Mouse (Mus musculus) forebrain, embryonic 11.5 days (tissue): ENCODE data around the gene Tm6sf2. TPM values are rescaled to one million over a fixed set of nuclear protein-coding genes. Genes with fewer than 3 reads are reported as not detected.

Source experiments
- ATAC-seq: fragments of 200-750 bp; cut with Nextera tagmentation; replicated peaks from 2 replicates; pipeline ENCODE4 v1.8.0; 2017; ENCODE audit warnings: moderate TSS enrichment; ENCODE audit not compliant: low FRiP score
- DNase-seq: peaks from one replicate; pipeline ENCODE4 v3.0.0-alpha.2; 2017; ENCODE audit warnings: low spot score
- H3K27ac ChIP-seq: fragments of 300-500 bp; sonication (generic); 2 replicates; pipeline ENCODE4 v1.5.1; 2014; ENCODE audit warnings: low read depth, low read length
- H3K27me3 ChIP-seq: fragments of 300-500 bp; sonication (generic); 2 replicates; pipeline ENCODE4 v1.6.1; 2014; ENCODE audit warnings: mild to moderate bottlenecking, low read length, mixed read lengths; ENCODE audit not compliant: control insufficient read depth, insufficient read depth
- H3K36me3 ChIP-seq: fragments of 300-500 bp; sonication (generic); 2 replicates; pipeline ENCODE4 v1.6.1; 2014; ENCODE audit warnings: mild to moderate bottlenecking, low read length, moderate library complexity, mixed read lengths; ENCODE audit not compliant: control insufficient read depth, insufficient read depth
- H3K4me1 ChIP-seq: fragments of 300-500 bp; sonication (generic); replicated peaks from 2 replicates; pipeline ENCODE4 v1.6.1; 2014; ENCODE audit warnings: low read length, mixed read lengths; ENCODE audit not compliant: control insufficient read depth, insufficient read depth
- H3K4me2 ChIP-seq: fragments of 300-500 bp; sonication (generic); 2 replicates; pipeline ENCODE4 v1.6.1; 2014; ENCODE audit warnings: low read depth, mild to moderate bottlenecking, low read length, moderate library complexity, mixed read lengths; ENCODE audit not compliant: severe bottlenecking
- H3K4me3 ChIP-seq: fragments of 300-500 bp; sonication (generic); 2 replicates; pipeline ENCODE4 v1.5.1; 2014; ENCODE audit warnings: low read depth, low read length
- H3K9ac ChIP-seq: fragments of 300-500 bp; sonication (generic); 2 replicates; pipeline ENCODE4 v1.6.1; 2014; ENCODE audit warnings: low read length
- H3K9me3 ChIP-seq: fragments of 300-500 bp; sonication (generic); 2 replicates; pipeline ENCODE4 v1.6.1; 2016; ENCODE audit warnings: low read length, mixed read lengths; ENCODE audit not compliant: control insufficient read depth
- WGBS: fragments of 180-500 bp; shearing (Covaris S2); extraction: QIAGEN DNeasy Blood & Tissue Kit; methylation state at CpG from one replicate; pipeline ENCODE4 v1.1.7; 2014; 5-methylcytosine and 5-hydroxymethylcytosine counted together
- polyA plus RNA-seq: library from polyadenylated mRNA; unstranded; fragments of >200 nt; fragmentation: Nextera tagmentation; extraction: Ambion mirVana; gene quantifications from 2 replicates; pipeline ENCODE4 v1.2.1, GENCODE M21; 2014

Gene Tm6sf2
- 0.76 and 1.3 TPM in 2 replicates for polyA plus RNA-seq

GRCm38 (mm10) chr8:70072441-70073069, at the start of gene Tm6sf2:
Tm6sf2 (plus strand) TSS chr8:70072924.
- Histone ChIP-seq H3K9me3 (no peaks in the 10 kb centered on the region), H3K36me3 (no peaks in the 10 kb centered on the region; the same call in 1 of the 2 replicates), H3K27me3 (no peaks in the 10 kb centered on the region), H3K4me2 (no peak within 1 kb of the TSS), H3K27ac (no peak within 1 kb of the TSS), H3K4me3 (no peak within 1 kb of the TSS), H3K4me1 (0 out of 2 replicates have a peak, but pooled peaks cover 2% of the 10 kb centered on the region), H3K9ac (no peak within 1 kb of the TSS)
- ATAC-seq (peak; percentile 42; the same call in 1 of the 2 replicates), DNase-seq (peak; percentile 56)
- WGBS: 9% methylated on average over 24 of the region's 27 CpGs

- 0 out of 2 replicates have a peak, but pooled peaks have one; percentile 21 for ATAC-seq
- no peak overlapping the region for H3K9ac ChIP-seq
- H3K27ac ChIP-seq: no peak overlapping the region
- H3K4me1 ChIP-seq: no peaks in the 10 kb centered on the region
- H3K9me3 ChIP-seq: no peaks in the 10 kb centered on the region
- H3K27me3 ChIP-seq: no peaks in the 10 kb centered on the region
- no peak overlapping the region for H3K4me2 ChIP-seq
- no peak for DNase-seq
- H3K36me3 ChIP-seq: peaks cover 31% of the 10 kb centered on the region
- 59% methylated on average over 8 of the region's 8 CpGs for WGBS
- no peak overlapping the region for H3K4me3 ChIP-seq
These were observed 49.1 kb upstream of the Tm6sf2 start for GRCm38 (mm10) chr8:70023596-70023995.

- no peak for ATAC-seq
- no peaks in the 10 kb centered on the region for H3K4me1 ChIP-seq
- 95% methylated on average over 2 of the region's 2 CpGs for WGBS
- no peak overlapping the region for H3K9ac ChIP-seq
- H3K4me3 ChIP-seq: no peak overlapping the region
- no peak overlapping the region for H3K27ac ChIP-seq
- no peaks in the 10 kb centered on the region for H3K27me3 ChIP-seq
- no peak for DNase-seq
- no peaks in the 10 kb centered on the region for H3K9me3 ChIP-seq
- peaks cover 29% of the 10 kb centered on the region for H3K36me3 ChIP-seq
- no peak overlapping the region for H3K4me2 ChIP-seq
These were observed 46.6 kb upstream of the Tm6sf2 start for GRCm38 (mm10) chr8:70026151-70026550.

- WGBS: 92% methylated on average over 1 of the region's 1 CpGs
- Histone ChIP-seq H3K36me3 (peaks cover 17% of the 10 kb centered on the region; the same call in 1 of the 2 replicates), H3K27ac (no peak overlapping the region), H3K4me2 (no peak overlapping the region), H3K9ac (no peak overlapping the region), H3K27me3 (no peaks in the 10 kb centered on the region), H3K9me3 (no peaks in the 10 kb centered on the region), H3K4me1 (no peaks in the 10 kb centered on the region), H3K4me3 (no peak overlapping the region)
- ATAC-seq: no peak
- DNase-seq: no peak
These were observed 42.5 kb upstream of the Tm6sf2 start for GRCm38 (mm10) chr8:70030255-70030654.

- WGBS: 87% methylated on average over 1 of the region's 1 CpGs
- Histone ChIP-seq H3K27ac (no peak overlapping the region), H3K9ac (no peak overlapping the region), H3K4me2 (no peak overlapping the region), H3K4me3 (no peak overlapping the region), H3K36me3 (no peaks in the 10 kb centered on the region), H3K9me3 (no peaks in the 10 kb centered on the region), H3K27me3 (no peaks in the 10 kb centered on the region), H3K4me1 (peaks cover 8% of the 10 kb centered on the region; the same call in 1 of the 2 replicates)
- ATAC-seq (no peak), DNase-seq (no peak)
These were observed 34.7 kb upstream of the Tm6sf2 start for GRCm38 (mm10) chr8:70037994-70038393.

GRCm38 (mm10) chr8:70041885-70042546, 30.7 kb upstream of the Tm6sf2 start:
- Histone ChIP-seq H3K27ac (no peak overlapping the region), H3K4me2 (peak overlapping the region; percentile 91), H3K36me3 (no peaks in the 10 kb centered on the region), H3K4me3 (peak overlapping the region; percentile 95), H3K27me3 (no peaks in the 10 kb centered on the region), H3K9me3 (no peaks in the 10 kb centered on the region), H3K4me1 (peaks cover 8% of the 10 kb centered on the region; the same call in 1 of the 2 replicates), H3K9ac (peak overlapping the region; percentile 80)
- no peak for DNase-seq
- ATAC-seq: peak; percentile 27
- 2% methylated on average over 47 of the region's 47 CpGs for WGBS

GRCm38 (mm10) chr8:70042583-70043455, 29.9 kb upstream of the Tm6sf2 start, which contains the start of the genes Mau2 and Sugp1:
Mau2 (minus strand) TSS chr8:70042734.
Sugp1 (plus strand) TSS chr8:70042813.
- Histone ChIP-seq H3K4me2 (peak within 1 kb of the TSS; percentile 91), H3K9ac (peak within 1 kb of the TSS; percentile 80), H3K36me3 (no peaks in the 10 kb centered on the region), H3K4me3 (peak within 1 kb of the TSS; percentile 95), H3K9me3 (no peaks in the 10 kb centered on the region), H3K27me3 (no peaks in the 10 kb centered on the region), H3K4me1 (peaks cover 8% of the 10 kb centered on the region; the same call in 1 of the 2 replicates), H3K27ac (no peak within 1 kb of the TSS)
- under 1% methylated on average over 65 of the region's 65 CpGs for WGBS
- DNase-seq (peak; percentile 97), ATAC-seq (peak; percentile 96)

GRCm38 (mm10) chr8:70043996-70044395, 28.7 kb upstream of the Tm6sf2 start:
- no peaks in the 10 kb centered on the region for H3K36me3 ChIP-seq
- H3K9me3 ChIP-seq: no peaks in the 10 kb centered on the region
- H3K9ac ChIP-seq: no peak overlapping the region
- no peak for ATAC-seq
- H3K4me1 ChIP-seq: peaks cover 8% of the 10 kb centered on the region; the same call in 1 of the 2 replicates
- H3K27ac ChIP-seq: no peak overlapping the region
- H3K4me2 ChIP-seq: no peak overlapping the region; the same call in 1 of the 2 replicates
- WGBS: 88% methylated on average over 5 of the region's 5 CpGs
- H3K4me3 ChIP-seq: no peak overlapping the region
- DNase-seq: no peak
- H3K27me3 ChIP-seq: no peaks in the 10 kb centered on the region
